24 mouse cellular contexts compared by ENCODE assay signal in the genomic region with DNA sequence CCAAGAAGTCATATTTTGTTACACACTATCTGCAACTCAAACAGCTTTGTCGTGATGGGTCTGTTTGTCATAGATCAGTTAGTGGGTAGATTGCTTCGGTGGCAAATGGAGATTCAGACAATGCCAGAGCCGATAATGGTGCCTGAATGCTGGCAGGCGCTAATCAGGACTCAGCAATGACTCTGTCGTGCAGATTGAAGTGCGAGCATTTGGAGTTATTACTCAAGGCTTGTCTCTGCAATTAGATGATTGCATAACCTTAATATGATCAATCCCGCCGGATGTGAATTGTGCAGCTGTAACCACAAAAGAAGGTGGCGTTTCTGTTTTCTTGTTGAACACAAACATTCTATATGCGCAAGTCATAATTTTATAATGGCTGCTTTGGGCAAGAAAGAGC.
"Had no signal": no experiment of that assay in that cellular context is flagged by ENCODE, and none has a peak within 500 bp of the region (broad histone marks: within the 10 kb centered on the region; RNA-seq: fewer than 3 reads in every experiment).

No protein-coding gene starts in this region.

- H3K27ac ChIP-seq: kidney, embryonic 15.5 days; limb, embryonic 12.5 days; limb, embryonic 15.5 days; liver, embryonic 12.5 days; liver, embryonic 15.5 days; lung, embryonic 15.5 days; midbrain, embryonic 10.5 days; midbrain, embryonic 13.5 days; neural tube, embryonic 13.5 days; stomach, postnatal 0 days had no signal

- H3K4me1 ChIP-seq: liver, embryonic 15.5 days had no signal

- H3K4me3 ChIP-seq: kidney, embryonic 15.5 days; limb, embryonic 12.5 days; limb, embryonic 15.5 days; liver, embryonic 12.5 days; liver, embryonic 15.5 days; lung, embryonic 15.5 days; megakaryocyte, embryonic 14.5 days; midbrain, embryonic 10.5 days; midbrain, embryonic 13.5 days; myocyte; neural tube, embryonic 13.5 days had no signal

- H3K9ac ChIP-seq: kidney, embryonic 15.5 days; limb, embryonic 12.5 days; limb, embryonic 15.5 days; liver, embryonic 12.5 days; liver, embryonic 15.5 days; lung, embryonic 15.5 days; midbrain, embryonic 13.5 days; neural tube, embryonic 13.5 days had no signal

- ATAC-seq: liver, embryonic 12.5 days; midbrain, embryonic 13.5 days; midbrain, embryonic 16.5 days had no signal

- H3K9me3 ChIP-seq: kidney, embryonic 15.5 days; limb, embryonic 12.5 days; limb, embryonic 15.5 days; liver, embryonic 12.5 days; liver, embryonic 15.5 days; lung, embryonic 15.5 days; midbrain, embryonic 10.5 days; midbrain, embryonic 13.5 days; neural tube, embryonic 13.5 days had no signal

- H3K36me3 ChIP-seq: kidney, embryonic 15.5 days; limb, embryonic 12.5 days; limb, embryonic 15.5 days; liver, embryonic 12.5 days; liver, embryonic 15.5 days; lung, embryonic 15.5 days; midbrain, embryonic 10.5 days; midbrain, embryonic 13.5 days; neural tube, embryonic 13.5 days had no signal

- DNase-seq: kidney, adult 11 months; kidney, adult 8-10 months; kidney, postnatal 10 days; kidney, postnatal 36 days; left cerebral cortex, postnatal 4 days; lung, adult 18-20 months; retina, postnatal 1 day; right cerebral cortex, postnatal 25 days; thymus, adult 2 months; thymus, postnatal 14 days; thymus, postnatal 4 days had no signal

- H3K27me3 ChIP-seq: kidney, embryonic 15.5 days; limb, embryonic 15.5 days; liver, embryonic 12.5 days; liver, embryonic 15.5 days; lung, embryonic 15.5 days; midbrain, embryonic 13.5 days had no signal

- H3K4me2 ChIP-seq: kidney, embryonic 15.5 days; limb, embryonic 12.5 days; limb, embryonic 15.5 days; liver, embryonic 12.5 days; liver, embryonic 15.5 days; lung, embryonic 15.5 days; midbrain, embryonic 13.5 days; neural tube, embryonic 13.5 days had no signal
